Mouse (Mus musculus) G1E (cell line): ENCODE data around the gene Dok1. TPM values are rescaled to one million over a fixed set of nuclear protein-coding genes. Genes with fewer than 3 reads are reported as not detected.
A peak's percentile ranks its signal among the peaks of the same experiment; 100 is the strongest.

Experiments used
- ATAC-seq: 2 replicates; pipeline ENCODE4 v1.8.0; 2016; ENCODE audit warnings: mild to moderate bottlenecking; ENCODE audit not compliant: insufficient number of reproducible peaks, poor library complexity, low FRiP score, severe bottlenecking; ENCODE audit errors: extremely low read depth
- DNase-seq: peaks from one replicate; pipeline ENCODE4 v3.0.0; 2012; ENCODE audit warnings: low spot score
- H3K27me3 ChIP-seq: 2 replicates; pipeline ENCODE4 v1.6.1; 2012; ENCODE audit warnings: mild to moderate bottlenecking, low read length, inconsistent platforms; ENCODE audit not compliant: insufficient read depth
- H3K36me3 ChIP-seq: replicated peaks from 2 replicates; pipeline ENCODE3; 2012; ENCODE audit warnings: mild to moderate bottlenecking, inconsistent platforms
- H3K4me1 ChIP-seq: 2 replicates; pipeline ENCODE4 v1.6.1; 2012; ENCODE audit warnings: low read depth, low read length, inconsistent platforms, mixed read lengths; ENCODE audit not compliant: insufficient read depth
- H3K4me3 ChIP-seq: 2 replicates; pipeline ENCODE4 v1.5.1; 2012; ENCODE audit warnings: low read depth, mild to moderate bottlenecking, inconsistent platforms, low read length, moderate library complexity, mixed read lengths
- H3K9me3 ChIP-seq: replicated peaks from 2 replicates; pipeline ENCODE4 v1.6.1; 2012; ENCODE audit warnings: inconsistent platforms
- CTCF ChIP-seq: IDR thresholded peaks from 2 replicates; pipeline ENCODE4 v1.5.1; 2012; ENCODE audit warnings: low read depth, low read length, inconsistent platforms, mixed read lengths
- GATA1 ChIP-seq: IDR thresholded peaks from 2 replicates; pipeline ENCODE4 v1.6.1; 2012; ENCODE audit warnings: borderline replicate concordance, low read length, inconsistent platforms, mixed read lengths
- GATA2 ChIP-seq: IDR thresholded peaks from 2 replicates; pipeline ENCODE4 v1.6.1; 2012; ENCODE audit warnings: low read depth, low read length, inconsistent platforms, borderline replicate concordance
- POLR2AphosphoS5 ChIP-seq: IDR thresholded peaks from 2 replicates; pipeline ENCODE4 v1.6.1; 2012; ENCODE audit warnings: low read depth, low read length, inconsistent platforms; ENCODE audit not compliant: insufficient replicate concordance
- TAL1 ChIP-seq: conservative IDR thresholded peaks from 2 replicates; pipeline ENCODE4 v1.6.1; 2012; ENCODE audit warnings: low read depth, low read length, inconsistent platforms, mixed read lengths
- polyA plus RNA-seq: library from polyadenylated mRNA; stranded (reverse); fragments of >175 nt; gene quantifications from 2 replicates; pipeline ENCODE4 v1.2.3, GENCODE M21; 2012
- total RNA-seq, 2 experiments: library from RNA; stranded (forward) in 1 of 2; stranded (reverse) in 1 of 2; fragments of 200-1000 nt in 1 of 2; fragments of >200 nt in 1 of 2; fragmentation: Nextera tagmentation in 1 of 2; gene quantifications; 2 replicates each; pipeline ENCODE4 v1.2.3; 2014 to 2017

Dok1 gene
- total RNA-seq (2014; fragmentation: Nextera tagmentation) (5.1 and 7.8 TPM in 2 replicates), total RNA-seq (2017) (28.4 and 30.6 TPM in 2 replicates), polyA plus RNA-seq (78.1 and 82.5 TPM in 2 replicates)

DNA sequence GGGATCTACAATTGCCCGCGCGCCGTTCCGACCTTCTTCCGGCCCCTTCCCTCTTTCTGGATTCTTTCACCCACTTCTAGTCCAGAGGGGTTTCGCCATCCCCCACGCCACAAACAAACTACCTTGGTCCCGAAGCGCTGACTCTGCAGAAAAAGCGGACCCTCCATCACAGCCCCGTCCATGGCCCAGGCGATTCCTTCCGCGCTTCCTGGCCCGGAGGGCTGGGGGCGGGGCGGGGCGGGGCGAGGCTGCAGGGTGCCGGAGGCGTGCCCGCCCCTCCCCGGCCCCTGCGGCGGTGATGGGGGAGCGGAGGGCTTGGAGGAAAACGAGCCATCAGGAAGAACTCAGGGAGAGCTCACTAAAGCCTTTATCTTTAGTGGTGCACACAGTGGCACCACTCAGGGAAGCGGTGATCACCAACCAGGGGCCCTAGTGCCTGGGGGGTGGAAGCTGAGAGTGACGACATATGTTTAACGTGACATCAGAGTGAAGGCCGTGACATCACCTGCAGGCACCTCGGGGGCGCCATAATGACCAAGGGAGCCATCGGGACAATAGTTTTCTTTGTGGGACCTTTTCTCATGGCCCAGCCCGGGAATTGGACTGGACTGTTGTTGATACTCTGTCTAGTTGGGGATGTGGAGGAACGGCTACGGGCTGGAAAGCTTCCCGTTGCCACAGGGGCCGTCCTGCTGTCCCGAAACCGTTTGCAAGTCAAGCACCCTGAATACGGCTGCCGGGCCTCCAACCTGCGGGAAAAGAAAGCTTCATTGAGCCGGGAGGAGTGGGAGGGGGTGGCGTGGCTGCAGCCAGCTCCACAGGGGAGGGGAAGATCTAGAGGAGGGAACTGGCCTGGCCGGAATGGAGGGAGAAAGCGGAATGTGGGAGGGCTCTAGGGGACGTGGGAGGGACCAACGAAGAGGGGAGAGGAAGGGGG is at the start of gene Dok1, which contains the start of gene Loxl3:
Dok1 (minus strand) TSS at position 223 of the 937 bp plus-strand sequence.
Loxl3 (plus strand) TSS at position 925 of the 937 bp plus-strand sequence.
- H3K9me3 ChIP-seq: no peaks in the 10 kb centered on the region
- peaks cover 28% of the 10 kb centered on the region for H3K27me3 ChIP-seq
- peaks cover 68% of the 10 kb centered on the region for H3K4me1 ChIP-seq
- TF ChIP-seq TAL1: no peak
- no peak for TF ChIP-seq POLR2AphosphoS5
- TF ChIP-seq GATA2: no peak
- no peak for TF ChIP-seq CTCF
- TF ChIP-seq GATA1: no peak
- peak within 1 kb of the TSS; percentile 81 for H3K4me3 ChIP-seq
- peak; percentile 64 for ATAC-seq
- DNase-seq: peak; percentile 93
- H3K36me3 ChIP-seq: peaks cover 36% of the 10 kb centered on the region

DNA sequence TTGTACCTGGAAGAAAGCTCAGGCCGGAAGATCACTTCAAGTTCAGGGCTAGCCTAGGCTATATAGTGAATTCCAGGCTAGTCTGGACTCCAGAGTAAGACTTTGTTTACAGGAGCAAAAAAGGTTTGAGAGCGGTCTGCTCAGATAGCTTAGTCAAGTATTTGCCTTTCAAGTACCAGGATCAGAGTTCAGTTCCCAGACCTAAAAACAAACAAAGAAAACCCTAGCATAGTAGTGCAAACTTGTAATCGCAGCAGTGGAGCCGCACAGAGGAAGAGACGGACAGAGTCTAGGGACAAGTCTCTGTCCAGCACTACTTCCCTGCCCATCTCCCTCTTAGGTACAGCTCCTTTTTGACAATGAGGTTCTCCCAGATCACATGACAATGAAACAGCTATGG is 46.9 kb upstream of the Dok1 start:
- DNase-seq (no peak), ATAC-seq (no peak)
- Histone ChIP-seq H3K9me3 (no peaks in the 10 kb centered on the region), H3K27me3 (peaks cover 8% of the 10 kb centered on the region), H3K36me3 (peaks cover 44% of the 10 kb centered on the region), H3K4me1 (peaks cover 29% of the 10 kb centered on the region), H3K4me3 (no peak overlapping the region)
- TF ChIP-seq GATA2 (no peak), GATA1 (no peak), POLR2AphosphoS5 (no peak), CTCF (no peak), TAL1 (no peak)

DNA sequence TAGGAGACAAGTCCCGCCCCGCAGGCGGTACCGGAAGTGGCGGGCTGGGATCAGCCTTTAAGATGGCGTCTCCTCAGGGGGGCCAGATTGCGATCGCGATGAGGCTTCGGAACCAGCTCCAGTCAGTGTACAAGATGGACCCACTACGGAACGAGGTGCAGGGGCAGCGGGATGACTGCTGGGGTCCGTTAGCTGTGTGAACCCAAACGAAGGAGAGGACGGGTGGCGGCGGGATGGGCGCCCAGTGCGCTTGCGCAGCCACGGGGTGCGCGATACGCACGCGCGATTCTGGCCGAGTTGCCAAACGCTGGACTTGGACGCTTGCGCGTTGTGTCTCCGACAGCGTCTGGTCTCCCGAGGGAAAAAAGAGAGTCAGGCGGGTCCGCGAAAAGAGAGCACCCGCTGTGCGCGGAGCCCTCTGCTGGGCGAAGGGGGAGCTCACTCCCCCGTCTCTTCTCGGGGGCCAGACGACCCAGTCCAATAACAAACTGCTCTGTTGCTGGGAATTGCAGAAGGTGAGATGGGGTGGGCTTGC is 45.1 kb upstream of the Dok1 start:
- peaks cover 3% of the 10 kb centered on the region for H3K27me3 ChIP-seq
- H3K9me3 ChIP-seq: no peaks in the 10 kb centered on the region
- peak; percentile 99 for DNase-seq
- ATAC-seq: peak; percentile 50; the same call in 1 of the 2 replicates
- no peak for TF ChIP-seq GATA2
- no peak for TF ChIP-seq TAL1
- H3K4me1 ChIP-seq: peaks cover 26% of the 10 kb centered on the region
- peaks cover 42% of the 10 kb centered on the region for H3K36me3 ChIP-seq
- peak overlapping the region; percentile 91 for H3K4me3 ChIP-seq

DNA sequence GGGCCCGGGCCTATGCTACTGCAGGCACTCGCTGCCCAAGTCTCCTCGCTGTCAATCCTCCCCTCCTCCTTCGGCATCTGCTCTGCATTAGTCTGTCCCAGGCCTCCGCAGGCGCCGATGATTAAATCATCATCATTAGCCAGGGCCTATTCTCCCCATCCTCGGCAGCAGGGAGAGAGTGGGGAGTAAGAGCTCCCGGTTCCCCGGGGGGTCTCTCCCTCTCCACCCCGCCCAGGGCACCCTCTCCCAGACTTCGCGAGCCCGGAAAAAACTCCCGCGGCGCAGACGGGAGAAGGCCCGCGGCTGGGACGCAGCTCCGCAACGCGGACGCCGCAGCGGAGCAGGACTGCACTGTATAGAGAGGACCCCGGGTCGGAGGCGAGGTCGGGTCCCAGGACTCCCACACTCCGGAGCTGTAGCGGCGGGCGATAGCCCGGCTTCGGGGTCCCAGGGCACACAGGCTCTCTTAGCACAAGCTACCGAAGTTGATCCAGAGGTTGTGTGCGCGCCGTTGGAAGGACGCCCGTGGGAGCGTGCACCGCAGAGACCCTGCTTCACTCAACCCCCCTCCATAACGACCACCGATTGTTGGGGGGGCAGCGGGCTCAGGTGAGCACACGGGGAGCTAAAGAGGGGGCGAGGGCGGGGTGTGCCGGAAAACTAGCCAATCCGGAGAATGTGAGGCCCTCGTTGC is 44.5 kb upstream of the Dok1 start, which contains the start of gene Pcgf1:
Pcgf1 (plus strand) TSS at position 240 of the 694 bp plus-strand sequence.
- ATAC-seq (peak; percentile 89), DNase-seq (peak; percentile 58)
- Histone ChIP-seq H3K4me1 (peaks cover 26% of the 10 kb centered on the region), H3K9me3 (no peaks in the 10 kb centered on the region), H3K27me3 (peaks cover 4% of the 10 kb centered on the region), H3K36me3 (peaks cover 37% of the 10 kb centered on the region), H3K4me3 (peak within 1 kb of the TSS; percentile 91)
- TF ChIP-seq TAL1 (no peak), CTCF (no peak), GATA1 (no peak), POLR2AphosphoS5 (no peak), GATA2 (no peak)

DNA sequence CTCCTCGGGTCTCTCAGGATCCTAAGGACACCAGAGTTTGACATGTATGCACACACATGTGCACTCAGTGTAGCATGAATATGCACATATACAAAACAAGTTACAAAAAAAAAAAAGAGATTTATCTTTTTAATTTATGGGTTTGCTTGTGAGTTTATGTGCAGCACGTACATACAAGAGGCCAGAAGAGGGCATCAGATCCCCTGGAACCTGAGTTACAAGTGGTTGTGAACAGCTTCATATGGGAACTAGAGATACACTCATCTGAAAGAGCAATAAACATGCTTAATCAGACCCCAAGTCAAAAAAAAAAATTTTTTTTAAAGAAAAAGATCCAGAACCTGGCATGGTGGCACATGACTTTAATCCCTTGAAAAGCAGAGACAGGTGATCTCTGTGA is 41.7 kb upstream of the Dok1 start:
- peaks cover 15% of the 10 kb centered on the region for H3K9me3 ChIP-seq
- peaks cover 23% of the 10 kb centered on the region for H3K4me1 ChIP-seq
- TF ChIP-seq GATA1 (no peak), CTCF (no peak), GATA2 (no peak), POLR2AphosphoS5 (no peak), TAL1 (no peak)
- H3K36me3 ChIP-seq: peaks cover 11% of the 10 kb centered on the region
- ATAC-seq: no peak
- no peak for DNase-seq
- H3K27me3 ChIP-seq: peaks cover 31% of the 10 kb centered on the region
- no peak overlapping the region for H3K4me3 ChIP-seq

DNA sequence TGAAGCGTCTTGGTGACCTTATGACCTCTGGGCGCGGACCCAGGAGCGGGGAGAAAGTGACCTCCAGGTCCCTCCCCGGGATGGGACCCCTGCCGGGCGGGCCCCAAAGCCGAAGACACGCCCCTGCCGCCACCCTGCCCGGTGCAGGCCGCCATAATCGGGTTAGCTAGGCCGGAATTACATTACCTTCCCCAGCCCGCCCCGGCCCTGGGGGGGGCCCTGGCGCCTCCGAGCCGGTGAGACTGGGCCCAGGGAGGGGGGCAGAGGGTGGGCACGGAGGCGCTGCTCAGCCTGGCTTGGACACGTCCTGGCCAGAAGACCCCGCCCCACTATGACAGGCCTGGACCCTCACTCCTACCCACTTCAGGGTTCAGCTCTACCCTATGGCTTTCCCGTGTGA is 37.9 kb upstream of the Dok1 start:
- TF ChIP-seq CTCF (no peak), GATA2 (no peak), GATA1 (no peak), TAL1 (no peak), POLR2AphosphoS5 (no peak)
- no peak for ATAC-seq

More for the DNA sequence above, 37.9 kb upstream of the Dok1 start:
- H3K4me3 ChIP-seq: no peak overlapping the region; the same call in 1 of the 2 replicates
- H3K4me1 ChIP-seq: no peaks in the 10 kb centered on the region; the same call in 1 of the 2 replicates
- DNase-seq: no peak
- peaks cover 44% of the 10 kb centered on the region for H3K27me3 ChIP-seq
- peaks cover 33% of the 10 kb centered on the region for H3K9me3 ChIP-seq
- H3K36me3 ChIP-seq: peaks cover 7% of the 10 kb centered on the region
